Mouse (Mus musculus) intestine, postnatal 0 days (tissue): ENCODE measurements around the gene Sh2d7. TPM values are rescaled to one million over a fixed set of nuclear protein-coding genes. Genes with fewer than 3 reads are reported as not detected.

Source experiments
- ATAC-seq: fragments of 200-750 bp; cut with Nextera tagmentation; 2 replicates; pipeline ENCODE4 v1.8.0; 2017; ENCODE audit warnings: mild to moderate bottlenecking, moderate TSS enrichment, moderate library complexity
- H3K27ac ChIP-seq: fragments of 300-500 bp; sonication (generic); 2 replicates; pipeline ENCODE4 v1.5.1; 2014; ENCODE audit warnings: mild to moderate bottlenecking, low read depth, low read length, moderate library complexity
- H3K27me3 ChIP-seq: fragments of 300-500 bp; sonication (generic); replicated peaks from 2 replicates; pipeline ENCODE4 v1.6.1; 2014; ENCODE audit warnings: low read length, mixed read lengths; ENCODE audit not compliant: control insufficient read depth, insufficient read depth
- H3K36me3 ChIP-seq: fragments of 300-500 bp; sonication (generic); 2 replicates; pipeline ENCODE4 v1.6.1; 2014; ENCODE audit warnings: mild to moderate bottlenecking, moderate library complexity; ENCODE audit not compliant: control insufficient read depth, insufficient read depth
- H3K4me1 ChIP-seq: fragments of 300-500 bp; sonication (generic); replicated peaks from 2 replicates; pipeline ENCODE4 v1.6.1; 2014; ENCODE audit warnings: antibody characterized with exemption, low read length, mixed read lengths; ENCODE audit not compliant: control insufficient read depth, insufficient read depth
- H3K4me2 ChIP-seq: fragments of 300-500 bp; sonication (generic); replicated peaks from 2 replicates; pipeline ENCODE4 v1.6.1; 2014; ENCODE audit warnings: low read depth, mild to moderate bottlenecking, moderate library complexity
- H3K4me3 ChIP-seq: fragments of 300-500 bp; sonication (generic); 2 replicates; pipeline ENCODE4 v1.5.1; 2014; ENCODE audit warnings: low read depth, low read length
- H3K9ac ChIP-seq: fragments of 300-500 bp; sonication (generic); 2 replicates; pipeline ENCODE4 v1.6.1; 2014; ENCODE audit warnings: mild to moderate bottlenecking, low read depth, low read length
- H3K9me3 ChIP-seq: fragments of 300-500 bp; sonication (generic); 2 replicates; pipeline ENCODE4 v1.6.1; 2016; ENCODE audit warnings: mixed run types; ENCODE audit not compliant: control insufficient read depth
- CTCF ChIP-seq: sonication (generic); IDR thresholded peaks from 2 replicates; pipeline ENCODE4 v1.5.1; 2016; ENCODE audit warnings: low read depth, mild to moderate bottlenecking, control low read depth, antibody characterized with exemption, moderate library complexity
- WGBS: fragments of 180-500 bp; shearing (Covaris S2); extraction: QIAGEN DNeasy Blood & Tissue Kit; methylation state at CpG from one replicate; pipeline ENCODE4 v1.1.7; 2014; 5-methylcytosine and 5-hydroxymethylcytosine counted together
- polyA plus RNA-seq: library from polyadenylated mRNA; unstranded; fragments of >200 nt; fragmentation: Nextera tagmentation; extraction: Ambion mirVana; gene quantifications from 2 replicates; pipeline ENCODE4 v1.2.1, GENCODE M21; 2015

Gene Sh2d7
- polyA plus RNA-seq, 1 experiment from 2014 or later = not detected

GRCm38 (mm10) chr9:54501453-54502110, 37.2 kb upstream of the Sh2d7 start, which contains the start of gene Dmxl2:
TSS of gene Dmxl2 (minus strand) at chr9:54501626.
- 0 out of 2 replicates have a peak, but pooled peaks cover 2% of the 10 kb centered on the region for H3K27me3 ChIP-seq
- TF ChIP-seq CTCF = no peak
- ATAC-seq = peak; percentile 96
- peak within 1 kb of the TSS; percentile 100 for H3K4me2 ChIP-seq
- H3K36me3 ChIP-seq = no peaks in the 10 kb centered on the region
- no peaks in the 10 kb centered on the region for H3K9me3 ChIP-seq
- peak within 1 kb of the TSS; percentile 79 for H3K9ac ChIP-seq
- under 1% methylated on average over 91 of the region's 99 CpGs for WGBS
- H3K4me3 ChIP-seq = peak within 1 kb of the TSS; percentile 65
- no peaks in the 10 kb centered on the region for H3K4me1 ChIP-seq
- H3K27ac ChIP-seq = peak within 1 kb of the TSS; percentile 73

GRCm38 (mm10) chr9:54502111-54502495, 36.7 kb upstream of the Sh2d7 start:
- Histone ChIP-seq H3K4me3 (peak overlapping the region; percentile 65), H3K4me2 (peak overlapping the region; percentile 100), H3K27ac (no peak overlapping the region), H3K27me3 (0 out of 2 replicates have a peak, but pooled peaks cover 2% of the 10 kb centered on the region), H3K4me1 (no peaks in the 10 kb centered on the region), H3K9ac (peak overlapping the region; percentile 79; the same call in 1 of the 2 replicates), H3K9me3 (no peaks in the 10 kb centered on the region), H3K36me3 (no peaks in the 10 kb centered on the region)
- no peak for TF ChIP-seq CTCF
- no peak for ATAC-seq
- WGBS = 3% methylated on average over 13 of the region's 13 CpGs

- no peak overlapping the region for H3K27ac ChIP-seq
- peak overlapping the region; percentile 100 for H3K4me2 ChIP-seq
- no peak for ATAC-seq
- no peaks in the 10 kb centered on the region for H3K4me1 ChIP-seq
- TF ChIP-seq CTCF = no peak
- H3K36me3 ChIP-seq = no peaks in the 10 kb centered on the region
- 7% methylated on average over 12 of the region's 12 CpGs for WGBS
- peak overlapping the region; percentile 65; the same call in 1 of the 2 replicates for H3K4me3 ChIP-seq
- H3K9ac ChIP-seq = no peak overlapping the region
- H3K27me3 ChIP-seq = 0 out of 2 replicates have a peak, but pooled peaks cover 2% of the 10 kb centered on the region
- no peaks in the 10 kb centered on the region for H3K9me3 ChIP-seq
Observed at GRCm38 (mm10) chr9:54502873-54503272, 35.9 kb upstream of the Sh2d7 start.

DNA sequence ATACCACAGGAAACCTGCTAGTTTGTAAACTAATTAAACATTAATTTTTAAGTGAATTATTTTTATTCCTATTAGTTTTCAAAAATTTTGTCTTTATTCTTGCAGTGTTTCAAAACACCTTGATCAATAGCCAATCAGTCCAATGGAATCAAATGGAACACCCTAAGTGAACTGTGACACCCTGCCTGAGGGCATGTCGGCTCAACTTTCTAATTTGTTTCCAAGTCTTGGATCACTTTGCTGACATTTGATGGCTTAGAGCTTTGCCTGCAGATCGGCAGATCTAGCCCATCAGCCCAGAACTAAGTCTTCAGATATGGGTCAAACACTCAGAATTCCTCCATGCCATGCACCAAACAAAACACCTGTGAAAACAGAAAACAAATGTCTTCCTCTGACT, 22.8 kb upstream of the Sh2d7 start:
- no peak overlapping the region for H3K9ac ChIP-seq
- H3K27me3 ChIP-seq = no peaks in the 10 kb centered on the region
- no peak overlapping the region for H3K4me2 ChIP-seq
- H3K9me3 ChIP-seq = no peaks in the 10 kb centered on the region
- no peak overlapping the region for H3K4me3 ChIP-seq
- no peak for ATAC-seq
- no peak for TF ChIP-seq CTCF
- WGBS = 82% methylated on average over 2 of the region's 2 CpGs
- no peaks in the 10 kb centered on the region for H3K4me1 ChIP-seq
- H3K27ac ChIP-seq = no peak overlapping the region
- H3K36me3 ChIP-seq = no peaks in the 10 kb centered on the region

DNA sequence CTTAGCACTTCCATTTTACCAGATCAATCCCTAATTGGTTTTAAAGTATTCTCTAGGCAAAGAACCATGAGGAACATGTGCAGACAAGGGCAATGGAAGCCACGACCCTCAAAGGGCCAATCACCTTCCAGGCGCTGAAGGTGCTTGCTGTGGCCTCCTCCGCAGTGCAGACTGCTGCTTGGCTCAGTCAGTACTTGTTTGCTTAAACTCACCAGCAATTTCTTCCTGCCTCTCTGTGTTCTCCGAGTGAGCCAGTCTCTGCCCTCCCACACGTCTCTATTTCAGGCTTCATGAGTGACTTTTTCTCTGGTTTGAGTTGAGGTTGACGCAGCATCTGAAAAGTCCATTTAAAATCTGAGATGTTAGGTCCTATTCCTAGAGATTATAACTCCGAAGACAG, 19.9 kb upstream of the Sh2d7 start:
- ATAC-seq = no peak
- 60% methylated on average over 7 of the region's 7 CpGs for WGBS

GRCm38 (mm10) chr9:54520286-54520685, 18.5 kb upstream of the Sh2d7 start:
- no peaks in the 10 kb centered on the region for H3K9me3 ChIP-seq
- no peak overlapping the region for H3K4me3 ChIP-seq
- H3K4me1 ChIP-seq = no peaks in the 10 kb centered on the region
- H3K27ac ChIP-seq = no peak overlapping the region
- no peaks in the 10 kb centered on the region for H3K27me3 ChIP-seq
- H3K36me3 ChIP-seq = no peaks in the 10 kb centered on the region
- H3K4me2 ChIP-seq = no peak overlapping the region
- WGBS = 29% methylated on average over 4 of the region's 4 CpGs
- no peak for TF ChIP-seq CTCF
- ATAC-seq = peak; percentile 91
- H3K9ac ChIP-seq = no peak overlapping the region

More for the DNA sequence above, 19.9 kb upstream of the Sh2d7 start:
- no peak overlapping the region for H3K9ac ChIP-seq
- H3K4me1 ChIP-seq = no peaks in the 10 kb centered on the region
- H3K4me2 ChIP-seq = no peak overlapping the region
- H3K9me3 ChIP-seq = no peaks in the 10 kb centered on the region
- no peak for TF ChIP-seq CTCF
- no peaks in the 10 kb centered on the region for H3K27me3 ChIP-seq
- H3K36me3 ChIP-seq = no peaks in the 10 kb centered on the region
- H3K4me3 ChIP-seq = no peak overlapping the region
- H3K27ac ChIP-seq = no peak overlapping the region
